Mouse (Mus musculus) limb, embryonic 12.5 days (tissue): ENCODE data around the gene Pah. TPM values are rescaled to one million over a fixed set of nuclear protein-coding genes. Genes with fewer than 3 reads are reported as not detected.

Experiments
- ATAC-seq: fragments of 200-750 bp; cut with Nextera tagmentation; 2 replicates; pipeline ENCODE4 v1.8.0; 2017; ENCODE audit warnings: low read depth, moderate TSS enrichment; ENCODE audit not compliant: insufficient number of reproducible peaks, insufficient read depth, low FRiP score, low TSS enrichment
- H3K27ac ChIP-seq: fragments of 300-500 bp; sonication (generic); 2 replicates; pipeline ENCODE4 v1.5.1; 2016; ENCODE audit warnings: mild to moderate bottlenecking, moderate library complexity
- H3K27me3 ChIP-seq: fragments of 300-500 bp; sonication (generic); 2 replicates; pipeline ENCODE4 v1.6.1; 2016; ENCODE audit warnings: mild to moderate bottlenecking, moderate library complexity
- H3K36me3 ChIP-seq: fragments of 300-500 bp; sonication (generic); 2 replicates; pipeline ENCODE4 v1.6.1; 2016; ENCODE audit warnings: mild to moderate bottlenecking, moderate library complexity
- H3K4me1 ChIP-seq: fragments of 300-500 bp; sonication (generic); replicated peaks from 2 replicates; pipeline ENCODE4 v1.6.1; 2016
- H3K4me2 ChIP-seq: fragments of 300-500 bp; sonication (generic); 2 replicates; pipeline ENCODE4 v1.6.1; 2016; ENCODE audit warnings: mild to moderate bottlenecking, moderate library complexity
- H3K4me3 ChIP-seq: fragments of 300-500 bp; sonication (generic); replicated peaks from 2 replicates; pipeline ENCODE4 v1.5.1; 2016; ENCODE audit warnings: mild to moderate bottlenecking
- H3K9ac ChIP-seq: fragments of 300-500 bp; sonication (generic); replicated peaks from 2 replicates; pipeline ENCODE4 v1.6.1; 2016; ENCODE audit warnings: mild to moderate bottlenecking, moderate library complexity
- H3K9me3 ChIP-seq: fragments of 300-500 bp; sonication (generic); 2 replicates; pipeline ENCODE4 v1.6.1; 2016; ENCODE audit warnings: mild to moderate bottlenecking, moderate library complexity
- WGBS: fragments of 180-500 bp; shearing (Covaris S2); methylation state at CpG from one replicate; pipeline ENCODE4 v1.1.7; 2016; 5-methylcytosine and 5-hydroxymethylcytosine counted together
- polyA plus RNA-seq: library from polyadenylated mRNA; unstranded; fragments of >200 nt; fragmentation: Nextera tagmentation; extraction: Ambion mirVana; gene quantifications from 2 replicates; pipeline ENCODE4 v1.2.1, GENCODE M21; 2016

Pah gene
- polyA plus RNA-seq, 1 experiment from 2014 or later, result not detected

GRCm38 (mm10) chr10:87572500-87572899 lies 50.9 kb downstream of the Pah start:
- H3K9ac ChIP-seq, result no peak overlapping the region
- WGBS, result 83% methylated on average over 4 of the region's 4 CpGs
- no peaks in the 10 kb centered on the region for H3K4me1 ChIP-seq
- no peaks in the 10 kb centered on the region for H3K27me3 ChIP-seq
- H3K9me3 ChIP-seq, result no peaks in the 10 kb centered on the region
- no peak for ATAC-seq
- no peak overlapping the region for H3K4me2 ChIP-seq
- H3K27ac ChIP-seq, result no peak overlapping the region
- H3K36me3 ChIP-seq, result no peaks in the 10 kb centered on the region
- H3K4me3 ChIP-seq, result no peak overlapping the region

GRCm38 (mm10) chr10:87586696-87587095 lies 65.1 kb downstream of the Pah start:
- Histone ChIP-seq H3K27ac (no peak overlapping the region), H3K9ac (no peak overlapping the region), H3K27me3 (no peaks in the 10 kb centered on the region), H3K9me3 (no peaks in the 10 kb centered on the region), H3K4me1 (no peaks in the 10 kb centered on the region), H3K4me3 (no peak overlapping the region), H3K4me2 (no peak overlapping the region), H3K36me3 (no peaks in the 10 kb centered on the region)
- WGBS, result 68% methylated on average over 1 of the region's 1 CpGs
- ATAC-seq, result no peak

GRCm38 (mm10) chr10:87593916-87594315 lies 72.3 kb downstream of the Pah start:
- no peaks in the 10 kb centered on the region for H3K9me3 ChIP-seq
- H3K4me2 ChIP-seq, result no peak overlapping the region
- no peak overlapping the region for H3K4me3 ChIP-seq
- no peaks in the 10 kb centered on the region for H3K4me1 ChIP-seq
- ATAC-seq, result no peak
- H3K9ac ChIP-seq, result no peak overlapping the region
- 49% methylated on average over 2 of the region's 2 CpGs for WGBS
- H3K27me3 ChIP-seq, result no peaks in the 10 kb centered on the region; the same call in 1 of the 2 replicates
- H3K27ac ChIP-seq, result no peak overlapping the region
- no peaks in the 10 kb centered on the region for H3K36me3 ChIP-seq

GRCm38 (mm10) chr10:87596361-87597074 lies 74.9 kb downstream of the Pah start:
- Histone ChIP-seq H3K36me3 (no peaks in the 10 kb centered on the region), H3K4me3 (no peak overlapping the region), H3K4me2 (no peak overlapping the region), H3K9me3 (no peaks in the 10 kb centered on the region), H3K27me3 (no peaks in the 10 kb centered on the region; the same call in 1 of the 2 replicates), H3K4me1 (no peaks in the 10 kb centered on the region), H3K27ac (no peak overlapping the region), H3K9ac (no peak overlapping the region)
- ATAC-seq, result no peak
- 43% methylated on average over 5 of the region's 5 CpGs for WGBS

GRCm38 (mm10) chr10:87597075-87597677 lies 75.6 kb downstream of the Pah start:
- Histone ChIP-seq H3K4me1 (no peaks in the 10 kb centered on the region), H3K27ac (no peak overlapping the region), H3K9ac (no peak overlapping the region), H3K27me3 (no peaks in the 10 kb centered on the region; the same call in 1 of the 2 replicates), H3K4me3 (no peak overlapping the region), H3K36me3 (no peaks in the 10 kb centered on the region), H3K4me2 (no peak overlapping the region), H3K9me3 (no peaks in the 10 kb centered on the region)
- no peak for ATAC-seq
- 52% methylated on average over 9 of the region's 9 CpGs for WGBS

- no peak for ATAC-seq
- Histone ChIP-seq H3K4me3 (no peak overlapping the region), H3K36me3 (no peaks in the 10 kb centered on the region), H3K27me3 (no peaks in the 10 kb centered on the region), H3K27ac (no peak overlapping the region), H3K9me3 (no peaks in the 10 kb centered on the region), H3K4me2 (no peak overlapping the region), H3K4me1 (no peaks in the 10 kb centered on the region), H3K9ac (no peak overlapping the region)
- 60% methylated on average over 1 of the region's 1 CpGs for WGBS
Observed at GRCm38 (mm10) chr10:87602151-87602550, 80.6 kb downstream of the Pah start.

- H3K9me3 ChIP-seq, result no peaks in the 10 kb centered on the region
- no peak overlapping the region for H3K27ac ChIP-seq
- WGBS, result 88% methylated on average over 1 of the region's 1 CpGs
- H3K27me3 ChIP-seq, result no peaks in the 10 kb centered on the region
- no peaks in the 10 kb centered on the region for H3K4me1 ChIP-seq
- no peak overlapping the region for H3K4me3 ChIP-seq
- ATAC-seq, result no peak
- H3K9ac ChIP-seq, result no peak overlapping the region
- H3K36me3 ChIP-seq, result no peaks in the 10 kb centered on the region
- no peak overlapping the region for H3K4me2 ChIP-seq
Observed at GRCm38 (mm10) chr10:87625196-87625595, 103.6 kb downstream of the Pah start.

Other genes with a start within 250 kb of the Pah start
- gene Ascl1, start 28.1 kb upstream of the Pah start, polyA plus RNA-seq, result 0.10 and 0.36 TPM in 2 replicates